Mouse (Mus musculus) kidney, embryonic 15.5 days (tissue): ENCODE measurements at regions not wholly inside any gene's neighbourhood (a gene's known extent, or its start where the extent isn't known, plus 50 kb on each side); places are given as distances from the start of the nearest gene placed in this dataset.

Source experiments
- ATAC-seq: fragments of 200-750 bp; cut with Nextera tagmentation; replicated peaks from 2 replicates; pipeline ENCODE4 v1.8.0; 2017; ENCODE audit warnings: moderate TSS enrichment; ENCODE audit not compliant: low FRiP score
- H3K27ac ChIP-seq: fragments of 300-500 bp; sonication (generic); 2 replicates; pipeline ENCODE4 v1.5.1; 2015; ENCODE audit warnings: mild to moderate bottlenecking, inconsistent platforms
- H3K27me3 ChIP-seq: fragments of 300-500 bp; sonication (generic); 2 replicates; pipeline ENCODE4 v1.6.1; 2015; ENCODE audit warnings: inconsistent platforms
- H3K36me3 ChIP-seq: fragments of 300-500 bp; sonication (generic); 2 replicates; pipeline ENCODE4 v1.6.1; 2015; ENCODE audit warnings: inconsistent platforms
- H3K4me1 ChIP-seq: fragments of 300-500 bp; sonication (generic); 2 replicates; pipeline ENCODE4 v1.6.1; 2015; ENCODE audit warnings: inconsistent platforms
- H3K4me2 ChIP-seq: fragments of 300-500 bp; sonication (generic); 2 replicates; pipeline ENCODE4 v1.6.1; 2015; ENCODE audit warnings: moderate library complexity, mild to moderate bottlenecking, inconsistent platforms
- H3K4me3 ChIP-seq: fragments of 300-500 bp; sonication (generic); replicated peaks from 2 replicates; pipeline ENCODE4 v1.5.1; 2015; ENCODE audit warnings: mild to moderate bottlenecking, inconsistent platforms
- H3K9ac ChIP-seq: fragments of 300-500 bp; sonication (generic); 2 replicates; pipeline ENCODE4 v1.6.1; 2015; ENCODE audit warnings: mild to moderate bottlenecking, inconsistent platforms
- H3K9me3 ChIP-seq: fragments of 300-500 bp; sonication (generic); replicated peaks from 2 replicates; pipeline ENCODE4 v1.6.1; 2016; ENCODE audit warnings: inconsistent platforms
- WGBS: fragments of 180-500 bp; shearing (Covaris S2); methylation state at CpG from one replicate; pipeline ENCODE4 v1.1.7; 2015; ENCODE audit warnings: mixed read lengths; 5-methylcytosine and 5-hydroxymethylcytosine counted together

GRCm38 (mm10) chr9:63060740-63061139 is 73.0 kb upstream of the Pias1 start:
- ATAC-seq: no peak
- 91% methylated on average over 5 of the region's 5 CpGs for WGBS
- Histone ChIP-seq H3K4me3 (no peak overlapping the region), H3K4me1 (peaks cover 16% of the 10 kb centered on the region), H3K27me3 (no peaks in the 10 kb centered on the region), H3K4me2 (no peak overlapping the region), H3K36me3 (no peaks in the 10 kb centered on the region), H3K27ac (no peak overlapping the region), H3K9ac (no peak overlapping the region), H3K9me3 (peaks cover 13% of the 10 kb centered on the region)

- peaks cover 13% of the 10 kb centered on the region for H3K9me3 ChIP-seq
- H3K36me3 ChIP-seq: no peaks in the 10 kb centered on the region
- H3K27ac ChIP-seq: peak overlapping the region; percentile 67
- peak; percentile 90 for ATAC-seq
- peak overlapping the region; percentile 57 for H3K4me2 ChIP-seq
- H3K27me3 ChIP-seq: no peaks in the 10 kb centered on the region
- peaks cover 16% of the 10 kb centered on the region for H3K4me1 ChIP-seq
- 2% methylated on average over 10 of the region's 10 CpGs for WGBS
- H3K4me3 ChIP-seq: peak overlapping the region; percentile 30
- H3K9ac ChIP-seq: 0 out of 2 replicates have a peak overlapping the region, but pooled peaks have one; percentile 24
These were observed 71.6 kb upstream of the Pias1 start for GRCm38 (mm10) chr9:63059234-63059842.

- Histone ChIP-seq H3K9me3 (peaks cover 13% of the 10 kb centered on the region), H3K4me3 (peak overlapping the region; percentile 30), H3K4me2 (peak overlapping the region; percentile 57), H3K4me1 (peaks cover 16% of the 10 kb centered on the region), H3K27me3 (no peaks in the 10 kb centered on the region), H3K27ac (peak overlapping the region; percentile 67), H3K36me3 (no peaks in the 10 kb centered on the region), H3K9ac (0 out of 2 replicates have a peak overlapping the region, but pooled peaks have one; percentile 24)
- 36% methylated on average over 16 of the region's 16 CpGs for WGBS
- peak; percentile 2; the same call in 1 of the 2 replicates for ATAC-seq
These were observed 70.9 kb upstream of the Pias1 start for GRCm38 (mm10) chr9:63058506-63059233.

- H3K4me1 ChIP-seq: peaks cover 16% of the 10 kb centered on the region
- 87% methylated on average over 9 of the region's 9 CpGs for WGBS
- no peak overlapping the region for H3K4me3 ChIP-seq
- H3K27ac ChIP-seq: no peak overlapping the region
- H3K36me3 ChIP-seq: no peaks in the 10 kb centered on the region
- no peak for ATAC-seq
- no peak overlapping the region for H3K9ac ChIP-seq
- H3K4me2 ChIP-seq: no peak overlapping the region
- H3K9me3 ChIP-seq: no peaks in the 10 kb centered on the region
- H3K27me3 ChIP-seq: no peaks in the 10 kb centered on the region
These were observed 69.1 kb upstream of the Pias1 start for GRCm38 (mm10) chr9:63056695-63057349.

- Histone ChIP-seq H3K9ac (no peak overlapping the region), H3K4me2 (no peak overlapping the region), H3K36me3 (no peaks in the 10 kb centered on the region), H3K27me3 (no peaks in the 10 kb centered on the region), H3K27ac (no peak overlapping the region), H3K9me3 (no peaks in the 10 kb centered on the region), H3K4me1 (no peaks in the 10 kb centered on the region), H3K4me3 (no peak overlapping the region)
- ATAC-seq: no peak
- WGBS: 57% methylated on average over 4 of the region's 4 CpGs
These were observed 64.5 kb upstream of the Pias1 start for GRCm38 (mm10) chr9:63052181-63052580.

GRCm38 (mm10) chr9:63051631-63052030 is 63.9 kb upstream of the Pias1 start:
- no peaks in the 10 kb centered on the region for H3K36me3 ChIP-seq
- no peak overlapping the region for H3K4me2 ChIP-seq
- H3K27me3 ChIP-seq: no peaks in the 10 kb centered on the region
- WGBS: 79% methylated on average over 4 of the region's 4 CpGs
- H3K9me3 ChIP-seq: no peaks in the 10 kb centered on the region
- ATAC-seq: no peak
- no peaks in the 10 kb centered on the region for H3K4me1 ChIP-seq
- H3K9ac ChIP-seq: no peak overlapping the region
- no peak overlapping the region for H3K4me3 ChIP-seq
- H3K27ac ChIP-seq: no peak overlapping the region

- ATAC-seq: no peak
- Histone ChIP-seq H3K27ac (no peak overlapping the region), H3K9ac (no peak overlapping the region), H3K4me2 (no peak overlapping the region), H3K4me3 (no peak overlapping the region), H3K27me3 (no peaks in the 10 kb centered on the region), H3K4me1 (no peaks in the 10 kb centered on the region), H3K36me3 (no peaks in the 10 kb centered on the region), H3K9me3 (no peaks in the 10 kb centered on the region)
- 90% methylated on average over 5 of the region's 5 CpGs for WGBS
These were observed 61.6 kb upstream of the Pias1 start for GRCm38 (mm10) chr9:63049290-63049689.

- Histone ChIP-seq H3K9me3 (no peaks in the 10 kb centered on the region), H3K27me3 (no peaks in the 10 kb centered on the region), H3K4me1 (peaks cover 17% of the 10 kb centered on the region), H3K9ac (no peak overlapping the region), H3K27ac (no peak overlapping the region), H3K36me3 (no peaks in the 10 kb centered on the region), H3K4me2 (no peak overlapping the region), H3K4me3 (no peak overlapping the region)
- 82% methylated on average over 3 of the region's 3 CpGs for WGBS
- no peak for ATAC-seq
These were observed 59.3 kb upstream of the Pias1 start for GRCm38 (mm10) chr9:63046981-63047380.

GRCm38 (mm10) chr9:63045531-63045930 is 57.8 kb upstream of the Pias1 start:
- no peak overlapping the region for H3K9ac ChIP-seq
- no peaks in the 10 kb centered on the region for H3K9me3 ChIP-seq
- no peak for ATAC-seq
- H3K27me3 ChIP-seq: no peaks in the 10 kb centered on the region
- no peaks in the 10 kb centered on the region for H3K36me3 ChIP-seq
- H3K4me3 ChIP-seq: no peak overlapping the region
- 90% methylated on average over 4 of the region's 4 CpGs for WGBS
- H3K27ac ChIP-seq: no peak overlapping the region
- H3K4me1 ChIP-seq: peaks cover 17% of the 10 kb centered on the region
- no peak overlapping the region for H3K4me2 ChIP-seq

GRCm38 (mm10) chr9:63043304-63043703 is 55.6 kb upstream of the Pias1 start:
- no peak overlapping the region for H3K4me3 ChIP-seq
- H3K4me1 ChIP-seq: peaks cover 17% of the 10 kb centered on the region
- H3K9me3 ChIP-seq: no peaks in the 10 kb centered on the region
- no peak overlapping the region for H3K4me2 ChIP-seq
- no peaks in the 10 kb centered on the region for H3K27me3 ChIP-seq
- WGBS: 16% methylated on average over 3 of the region's 3 CpGs
- peak overlapping the region; percentile 59 for H3K27ac ChIP-seq
- ATAC-seq: 0 out of 2 replicates have a peak, but pooled peaks have one; percentile 33
- H3K36me3 ChIP-seq: no peaks in the 10 kb centered on the region
- H3K9ac ChIP-seq: no peak overlapping the region

- Histone ChIP-seq H3K4me3 (no peak overlapping the region), H3K4me2 (no peak overlapping the region), H3K27me3 (no peaks in the 10 kb centered on the region), H3K27ac (no peak overlapping the region), H3K36me3 (no peaks in the 10 kb centered on the region), H3K4me1 (peaks cover 8% of the 10 kb centered on the region), H3K9ac (no peak overlapping the region), H3K9me3 (no peaks in the 10 kb centered on the region)
- 79% methylated on average over 6 of the region's 6 CpGs for WGBS
- ATAC-seq: no peak
These were observed 50.3 kb upstream of the Pias1 start for GRCm38 (mm10) chr9:63038031-63038430.
